Mouse (Mus musculus) kidney, adult 10 weeks (tissue): ENCODE data around the gene Abca8b. TPM values are rescaled to one million over a fixed set of nuclear protein-coding genes. Genes with fewer than 3 reads are reported as not detected.

Experiments used
- polyA plus RNA-seq: library from polyadenylated mRNA; stranded (reverse); fragments of 350-450 nt; fragmentation: Illumina TruSeq; extraction: RNeasy Lipid Tissue Mini Kit (QIAGEN cat#74804); gene quantifications from one replicate; pipeline ENCODE4 v1.2.3, GENCODE M21; 2014; ENCODE audit warnings: low read depth, low replicate concordance

Gene Abca8b
- polyA plus RNA-seq: 4.2 TPM

GRCm38 (mm10) chr11:109995624-109996023 is at the start of gene Abca8b:
Abca8b (minus strand) TSS chr11:109995845.

Other genes starting within 250 kb of the Abca8b start
- not detected for gene 1700012B07Rik, start 167.8 kb downstream of the Abca8b start, polyA plus RNA-seq
- gene Abca8a, start 100.1 kb upstream of the Abca8b start, polyA plus RNA-seq: 32.0 TPM
- gene Abca9, start 172.4 kb upstream of the Abca8b start, polyA plus RNA-seq: 15.5 TPM